Mouse (Mus musculus) heart, embryonic 11.5 days (tissue): ENCODE measurements around the gene Eprs. TPM values are rescaled to one million over a fixed set of nuclear protein-coding genes. Genes with fewer than 3 reads are reported as not detected.
A peak's percentile ranks its signal among the peaks of the same experiment; 100 is the strongest.

Experiments used
- ATAC-seq: fragments of 200-750 bp; cut with Nextera tagmentation; replicated peaks from 2 replicates; pipeline ENCODE4 v1.8.0; 2017; ENCODE audit warnings: moderate library complexity; ENCODE audit not compliant: insufficient number of reproducible peaks, low FRiP score, low TSS enrichment
- H3K27ac ChIP-seq: fragments of 300-500 bp; sonication (generic); 2 replicates; pipeline ENCODE4 v1.5.1; 2014; ENCODE audit warnings: mild to moderate bottlenecking, low read depth, low read length
- H3K27me3 ChIP-seq: fragments of 300-500 bp; sonication (generic); 2 replicates; pipeline ENCODE4 v1.6.1; 2014; ENCODE audit warnings: mild to moderate bottlenecking, low read length, mixed read lengths; ENCODE audit not compliant: control insufficient read depth, insufficient read depth
- H3K36me3 ChIP-seq: fragments of 300-500 bp; sonication (generic); 2 replicates; pipeline ENCODE4 v1.6.1; 2014; ENCODE audit warnings: mild to moderate bottlenecking, low read length, moderate library complexity, mixed read lengths; ENCODE audit not compliant: control insufficient read depth, insufficient read depth
- H3K4me1 ChIP-seq: fragments of 300-500 bp; sonication (generic); 2 replicates; pipeline ENCODE4 v1.6.1; 2014; ENCODE audit warnings: low read length; ENCODE audit not compliant: control insufficient read depth, insufficient read depth
- H3K4me2 ChIP-seq: fragments of 300-500 bp; sonication (generic); 2 replicates; pipeline ENCODE4 v1.6.1; 2014; ENCODE audit warnings: mild to moderate bottlenecking, moderate library complexity
- H3K4me3 ChIP-seq: fragments of 300-500 bp; sonication (generic); 2 replicates; pipeline ENCODE4 v1.5.1; 2014; ENCODE audit warnings: low read depth, low read length
- H3K9ac ChIP-seq: fragments of 300-500 bp; sonication (generic); 2 replicates; pipeline ENCODE4 v1.6.1; 2014; ENCODE audit warnings: mild to moderate bottlenecking, low read depth, low read length, moderate library complexity
- H3K9me3 ChIP-seq: fragments of 300-500 bp; sonication (generic); replicated peaks from 2 replicates; pipeline ENCODE4 v1.6.1; 2016; ENCODE audit warnings: low read length; ENCODE audit not compliant: control insufficient read depth
- whole genome bisulfite sequencing: fragments of 180-500 bp; shearing (Covaris S2); extraction: QIAGEN DNeasy Blood & Tissue Kit; methylation state at CpG from one replicate; pipeline ENCODE4 v1.1.7; 2014; ENCODE audit not compliant: insufficient replicate concordance; 5-methylcytosine and 5-hydroxymethylcytosine counted together
- polyA plus RNA-seq: library from polyadenylated mRNA; unstranded; fragments of >200 nt; fragmentation: Nextera tagmentation; extraction: Ambion mirVana; gene quantifications from 2 replicates; pipeline ENCODE4 v1.2.1, GENCODE M21; 2014

Gene Eprs
- polyA plus RNA-seq, 1 experiment from 2014 or later: 122 TPM

DNA sequence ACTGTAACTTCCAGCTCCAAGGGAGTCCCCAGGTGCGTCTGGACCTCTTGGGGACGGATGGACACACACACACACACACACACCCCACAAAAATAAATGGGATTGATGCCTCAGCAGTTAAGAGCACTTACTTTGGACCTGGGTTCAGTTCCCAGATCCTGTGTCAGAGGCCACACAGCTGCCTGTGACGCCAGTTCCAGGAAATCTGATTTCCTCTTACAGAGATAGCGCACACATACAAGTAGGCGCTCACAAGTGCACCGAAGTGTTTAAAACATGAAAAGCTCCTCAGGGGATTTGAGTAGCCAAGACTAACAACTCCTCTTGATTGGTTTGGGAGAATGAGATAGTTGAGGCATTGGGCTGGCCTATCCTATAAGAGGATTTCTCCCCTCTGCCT, 57.9 kb downstream of the Eprs start:
- H3K9me3 ChIP-seq: no peaks in the 10 kb centered on the region
- H3K9ac ChIP-seq: no peak overlapping the region
- no peaks in the 10 kb centered on the region; the same call in 1 of the 2 replicates for H3K4me1 ChIP-seq
- H3K4me2 ChIP-seq: no peak overlapping the region
- H3K27me3 ChIP-seq: no peaks in the 10 kb centered on the region
- 70% methylated on average over 6 of the region's 6 CpGs for WGBS
- 0 out of 2 replicates have a peak overlapping the region, but pooled peaks have one; percentile 29 for H3K27ac ChIP-seq
- no peak for ATAC-seq
- no peak overlapping the region for H3K4me3 ChIP-seq
- H3K36me3 ChIP-seq: peaks cover 36% of the 10 kb centered on the region

DNA sequence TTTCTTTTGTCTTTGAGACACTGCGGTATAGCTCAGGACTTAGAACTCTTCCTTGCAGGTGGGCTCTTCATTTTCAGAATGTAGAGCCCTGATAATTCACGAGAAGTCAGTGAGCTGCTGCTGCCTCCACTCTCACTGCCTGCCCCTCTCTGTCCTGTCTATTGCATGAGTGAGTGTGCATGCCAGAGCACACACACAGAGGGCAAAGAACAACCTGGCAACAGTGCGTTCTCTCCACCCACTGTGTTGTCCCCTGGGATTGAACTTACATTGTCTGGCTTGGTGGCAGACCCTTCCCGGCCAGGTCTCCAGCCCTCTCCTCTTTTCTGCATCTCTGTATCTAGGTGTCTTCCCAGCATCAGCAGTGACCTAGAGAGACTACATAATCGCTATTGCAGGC, 63.7 kb downstream of the Eprs start:
- WGBS: 94% methylated on average over 5 of the region's 5 CpGs
- ATAC-seq: no peak
- no peak overlapping the region for H3K9ac ChIP-seq
- no peaks in the 10 kb centered on the region for H3K27me3 ChIP-seq
- H3K4me3 ChIP-seq: no peak overlapping the region
- no peak overlapping the region for H3K27ac ChIP-seq
- no peak overlapping the region for H3K4me2 ChIP-seq
- H3K36me3 ChIP-seq: peaks cover 23% of the 10 kb centered on the region
- no peaks in the 10 kb centered on the region for H3K4me1 ChIP-seq
- H3K9me3 ChIP-seq: no peaks in the 10 kb centered on the region

GRCm38 (mm10) chr1:185430488-185430887, 67.6 kb downstream of the Eprs start:
- no peak for ATAC-seq
- Histone ChIP-seq H3K4me3 (no peak overlapping the region), H3K27me3 (no peaks in the 10 kb centered on the region), H3K9me3 (no peaks in the 10 kb centered on the region), H3K4me1 (no peaks in the 10 kb centered on the region), H3K27ac (no peak overlapping the region), H3K4me2 (no peak overlapping the region), H3K36me3 (peaks cover 14% of the 10 kb centered on the region; the same call in 1 of the 2 replicates), H3K9ac (no peak overlapping the region)
- 89% methylated on average over 5 of the region's 5 CpGs for WGBS

GRCm38 (mm10) chr1:185431245-185431997, 68.6 kb downstream of the Eprs start:
- Histone ChIP-seq H3K4me3 (no peak overlapping the region), H3K27me3 (no peaks in the 10 kb centered on the region), H3K9ac (no peak overlapping the region), H3K27ac (no peak overlapping the region), H3K9me3 (no peaks in the 10 kb centered on the region), H3K4me1 (no peaks in the 10 kb centered on the region), H3K4me2 (no peak overlapping the region), H3K36me3 (peaks cover 14% of the 10 kb centered on the region; the same call in 1 of the 2 replicates)
- 78% methylated on average over 6 of the region's 6 CpGs for WGBS
- no peak for ATAC-seq

- H3K4me2 ChIP-seq: no peak overlapping the region
- no peak overlapping the region for H3K27ac ChIP-seq
- no peaks in the 10 kb centered on the region for H3K4me1 ChIP-seq
- ATAC-seq: no peak
- H3K36me3 ChIP-seq: peaks cover 12% of the 10 kb centered on the region; the same call in 1 of the 2 replicates
- no peaks in the 10 kb centered on the region for H3K9me3 ChIP-seq
- no peak overlapping the region for H3K4me3 ChIP-seq
- H3K27me3 ChIP-seq: no peaks in the 10 kb centered on the region
- no peak overlapping the region for H3K9ac ChIP-seq
- 81% methylated on average over 13 of the region's 13 CpGs for WGBS
These were observed 69.1 kb downstream of the Eprs start for GRCm38 (mm10) chr1:185431998-185432317.

GRCm38 (mm10) chr1:185433112-185433511, 70.3 kb downstream of the Eprs start:
- Histone ChIP-seq H3K27me3 (no peaks in the 10 kb centered on the region), H3K4me3 (no peak overlapping the region), H3K36me3 (peaks cover 6% of the 10 kb centered on the region; the same call in 1 of the 2 replicates), H3K9me3 (no peaks in the 10 kb centered on the region), H3K4me1 (no peaks in the 10 kb centered on the region), H3K4me2 (no peak overlapping the region), H3K9ac (no peak overlapping the region), H3K27ac (no peak overlapping the region)
- no peak for ATAC-seq
- WGBS: 61% methylated on average over 6 of the region's 6 CpGs

- Histone ChIP-seq H3K36me3 (no peaks in the 10 kb centered on the region), H3K4me2 (no peak overlapping the region), H3K9ac (no peak overlapping the region), H3K4me3 (no peak overlapping the region), H3K27me3 (no peaks in the 10 kb centered on the region), H3K4me1 (no peaks in the 10 kb centered on the region), H3K9me3 (no peaks in the 10 kb centered on the region), H3K27ac (no peak overlapping the region)
- ATAC-seq: no peak
- WGBS: 69% methylated on average over 9 of the region's 9 CpGs
These were observed 76.2 kb downstream of the Eprs start for GRCm38 (mm10) chr1:185438841-185439580.

GRCm38 (mm10) chr1:185441703-185442472, 79.0 kb downstream of the Eprs start:
- Histone ChIP-seq H3K4me1 (no peaks in the 10 kb centered on the region), H3K27ac (no peak overlapping the region), H3K4me2 (no peak overlapping the region), H3K4me3 (no peak overlapping the region), H3K9me3 (no peaks in the 10 kb centered on the region), H3K36me3 (no peaks in the 10 kb centered on the region), H3K9ac (no peak overlapping the region), H3K27me3 (no peaks in the 10 kb centered on the region)
- 72% methylated on average over 18 of the region's 18 CpGs for WGBS
- ATAC-seq: no peak
